Mouse (Mus musculus): ENCODE data around the gene Snx33. TPM values are rescaled to one million over a fixed set of nuclear protein-coding genes. Genes with fewer than 3 reads are reported as not detected.

Snx33 gene
- polyA plus RNA-seq, 1 experiment from 2014 or later, result 11.6 TPM

DNA sequence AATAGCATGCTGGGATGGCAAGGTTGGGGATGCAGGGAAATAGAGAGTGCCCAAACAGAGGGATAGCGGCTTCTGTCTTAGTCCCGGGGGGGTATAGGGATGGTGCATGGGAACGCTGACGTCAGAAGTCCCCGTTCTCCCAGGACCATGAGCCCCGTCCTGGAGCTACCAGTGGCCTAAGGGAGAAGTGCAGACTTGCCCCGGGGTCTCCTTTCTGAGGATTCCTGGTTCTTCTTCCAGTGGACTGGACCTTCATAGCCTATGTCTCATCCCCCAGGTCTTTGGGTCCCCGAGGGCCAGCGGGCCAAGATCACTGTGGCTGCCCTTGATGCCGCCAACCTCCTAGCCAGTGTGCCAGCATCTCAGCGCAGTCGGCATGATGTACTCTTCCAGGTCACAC lies 31.4 kb downstream of the Snx33 start:
- Histone ChIP-seq H3K9me3 (replicated peaks) (no peaks in the 10 kb centered on the region), H3K27ac (peak overlapping the region; percentile 43; the same call in 1 of the 2 replicates), H3K4me1 (peaks cover 47% of the 10 kb centered on the region), H3K4me3 (no peak overlapping the region), H3K27me3 (ENCODE audit: low read depth, poor library complexity, severe bottlenecking) (peaks cover 13% of the 10 kb centered on the region), H3K36me3 (no peaks in the 10 kb centered on the region)
- DNase-seq (ENCODE audit: low spot score), result no peak
- 92% methylated on average over 12 of the region's 12 CpGs for WGBS

DNA sequence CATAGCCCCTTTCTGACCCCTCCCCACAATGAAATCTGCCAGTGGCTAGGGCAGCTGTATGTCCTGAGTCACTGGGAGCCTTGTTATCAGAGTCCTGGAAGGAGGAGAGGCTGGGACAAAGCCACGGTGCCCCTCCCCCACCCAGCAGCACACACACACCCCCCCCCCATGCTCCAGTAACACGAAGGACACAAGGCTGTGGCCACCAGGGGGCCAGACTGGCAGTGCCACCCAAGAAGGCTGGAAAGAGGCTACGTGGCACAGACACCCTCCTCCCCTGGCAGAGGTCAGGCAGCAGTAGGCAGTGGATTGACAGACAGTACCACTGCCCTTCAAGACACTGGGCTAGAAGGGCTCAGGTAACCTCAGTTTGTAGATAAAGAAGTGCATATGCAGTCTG lies 34.2 kb downstream of the Snx33 start:
- Histone ChIP-seq H3K4me3 (no peak overlapping the region), H3K36me3 (no peaks in the 10 kb centered on the region), H3K9me3 (replicated peaks) (no peaks in the 10 kb centered on the region), H3K27me3 (ENCODE audit: low read depth, poor library complexity, severe bottlenecking) (peaks cover 25% of the 10 kb centered on the region), H3K27ac (peak overlapping the region; percentile 19), H3K4me1 (peaks cover 43% of the 10 kb centered on the region)
- no peak for DNase-seq (ENCODE audit: low spot score)
- WGBS, result 28% methylated on average over 3 of the region's 3 CpGs

DNA sequence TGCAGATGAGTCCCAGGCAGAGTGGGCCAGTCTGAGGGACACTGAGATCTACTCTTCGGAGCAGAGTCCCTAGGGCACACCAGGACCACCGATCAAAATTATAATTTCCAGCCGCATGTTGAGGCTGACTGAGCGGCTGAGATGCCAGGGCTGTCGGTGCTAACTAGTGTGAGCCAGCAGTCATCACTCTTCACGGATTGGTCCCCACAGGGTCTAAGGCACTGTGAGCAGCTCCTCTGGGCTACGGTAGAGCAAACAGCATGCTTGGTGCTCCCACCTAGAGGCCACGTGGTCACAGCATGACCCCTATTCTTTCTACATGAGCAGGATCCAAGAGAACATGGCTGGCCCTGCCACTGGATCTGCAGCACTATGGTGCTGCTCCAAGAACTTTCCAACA lies 34.9 kb downstream of the Snx33 start:
- WGBS, result 78% methylated on average over 8 of the region's 8 CpGs
- Histone ChIP-seq H3K27me3 (ENCODE audit: low read depth, poor library complexity, severe bottlenecking) (peaks cover 25% of the 10 kb centered on the region), H3K9me3 (replicated peaks) (no peaks in the 10 kb centered on the region), H3K27ac (peak overlapping the region; percentile 21), H3K4me3 (no peak overlapping the region), H3K4me1 (peaks cover 39% of the 10 kb centered on the region), H3K36me3 (peaks cover 3% of the 10 kb centered on the region; the same call in 1 of the 2 replicates)
- no peak for DNase-seq (ENCODE audit: low spot score)

DNA sequence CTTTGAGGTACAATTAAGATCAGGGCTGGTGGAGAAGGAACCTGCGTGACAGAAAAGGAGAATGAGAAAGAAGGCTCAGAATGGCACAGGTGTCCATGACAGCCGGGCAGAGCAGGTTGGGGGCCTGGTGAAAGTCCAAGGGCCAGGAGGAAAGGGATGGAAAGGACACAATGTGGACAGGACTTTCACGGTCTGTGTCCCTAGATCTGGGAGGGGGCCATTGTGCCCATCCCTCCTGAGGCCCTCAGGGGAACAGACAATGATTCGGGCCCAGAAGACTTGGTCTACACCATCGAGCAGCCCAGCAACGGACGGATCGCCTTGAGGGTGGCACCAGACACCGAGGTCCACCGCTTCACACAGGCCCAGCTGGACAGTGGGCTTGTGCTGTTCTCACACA lies 36.1 kb downstream of the Snx33 start:
- Histone ChIP-seq H3K9me3 (replicated peaks) (no peaks in the 10 kb centered on the region), H3K4me1 (peaks cover 28% of the 10 kb centered on the region), H3K27ac (no peak overlapping the region), H3K36me3 (peaks cover 15% of the 10 kb centered on the region; the same call in 1 of the 2 replicates), H3K4me3 (no peak overlapping the region), H3K27me3 (ENCODE audit: low read depth, poor library complexity, severe bottlenecking) (peaks cover 25% of the 10 kb centered on the region)
- WGBS, result 86% methylated on average over 10 of the region's 10 CpGs
- DNase-seq (ENCODE audit: low spot score), result no peak

DNA sequence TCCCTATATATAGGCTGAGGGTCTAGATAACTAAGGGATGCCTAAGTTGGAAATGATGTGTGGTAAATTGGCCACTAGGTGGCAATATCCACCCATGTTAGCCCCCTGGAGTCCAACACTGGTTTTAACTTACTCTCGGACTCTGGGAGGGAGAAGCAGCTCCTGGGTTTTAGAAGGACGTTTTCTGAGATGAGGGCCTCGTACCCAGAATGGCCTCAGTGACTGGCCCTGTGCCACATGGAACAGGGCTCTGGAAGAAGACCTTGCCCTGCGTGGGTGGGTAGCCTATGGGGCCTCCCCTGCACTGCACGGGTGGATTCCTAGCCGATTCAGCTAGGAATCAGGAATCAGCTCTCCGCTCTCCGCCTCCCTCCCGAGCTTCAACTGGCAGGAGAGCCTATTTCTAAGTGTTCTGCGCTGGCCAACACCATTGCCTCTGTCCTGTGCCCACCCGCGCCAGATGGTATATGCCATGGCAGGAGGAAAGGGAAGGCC lies 36.6 kb downstream of the Snx33 start:
- DNase-seq (ENCODE audit: low spot score), result peak; percentile 69
- 36% methylated on average over 12 of the region's 12 CpGs for WGBS
- Histone ChIP-seq H3K36me3 (peaks cover 20% of the 10 kb centered on the region; the same call in 1 of the 2 replicates), H3K4me3 (no peak overlapping the region), H3K4me1 (peaks cover 24% of the 10 kb centered on the region), H3K27me3 (ENCODE audit: low read depth, poor library complexity, severe bottlenecking) (peaks cover 25% of the 10 kb centered on the region), H3K9me3 (replicated peaks) (no peaks in the 10 kb centered on the region), H3K27ac (0 out of 2 replicates have a peak overlapping the region, but pooled peaks have one; percentile 19)

DNA sequence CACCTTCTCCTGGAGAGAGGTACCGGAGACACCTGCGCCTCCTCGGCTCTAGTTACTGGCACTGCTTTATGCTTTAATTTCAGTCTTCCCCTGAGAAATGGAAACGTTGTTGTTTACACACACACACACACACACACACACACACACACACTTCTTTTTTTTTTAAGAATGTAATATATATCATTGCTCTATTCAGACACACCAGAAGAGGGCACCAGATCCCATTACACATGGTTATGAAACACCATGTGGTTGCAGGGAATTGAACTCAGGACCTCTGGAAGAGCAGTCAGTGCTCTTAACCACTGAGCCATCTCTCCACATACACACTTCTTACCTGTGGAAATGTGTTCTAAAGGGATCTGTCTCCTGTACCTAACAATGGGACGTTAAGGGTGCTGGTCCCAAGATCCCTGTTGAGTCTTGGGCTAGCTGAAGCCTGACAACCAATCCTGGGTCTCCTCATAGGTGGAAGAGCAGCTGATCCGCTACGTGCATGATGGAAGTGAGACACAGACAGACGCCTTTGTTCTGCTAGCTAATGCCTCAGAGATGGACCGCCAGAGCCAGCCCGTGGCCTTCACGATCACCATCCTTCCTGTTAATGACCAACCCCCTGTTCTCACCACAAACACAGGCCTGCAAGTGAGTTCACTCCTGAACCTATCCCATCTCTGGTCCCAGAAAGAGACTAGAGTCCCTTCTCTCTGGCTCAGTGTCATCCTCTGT lies 37.5 kb downstream of the Snx33 start:
- Histone ChIP-seq H3K4me3 (no peak overlapping the region), H3K4me1 (peaks cover 24% of the 10 kb centered on the region), H3K9me3 (replicated peaks) (no peaks in the 10 kb centered on the region), H3K27me3 (ENCODE audit: low read depth, poor library complexity, severe bottlenecking) (peaks cover 25% of the 10 kb centered on the region), H3K36me3 (peaks cover 24% of the 10 kb centered on the region; the same call in 1 of the 2 replicates), H3K27ac (peak overlapping the region; percentile 37; the same call in 1 of the 2 replicates)
- no peak for DNase-seq (ENCODE audit: low spot score)
- WGBS, result 71% methylated on average over 11 of the region's 11 CpGs

DNA sequence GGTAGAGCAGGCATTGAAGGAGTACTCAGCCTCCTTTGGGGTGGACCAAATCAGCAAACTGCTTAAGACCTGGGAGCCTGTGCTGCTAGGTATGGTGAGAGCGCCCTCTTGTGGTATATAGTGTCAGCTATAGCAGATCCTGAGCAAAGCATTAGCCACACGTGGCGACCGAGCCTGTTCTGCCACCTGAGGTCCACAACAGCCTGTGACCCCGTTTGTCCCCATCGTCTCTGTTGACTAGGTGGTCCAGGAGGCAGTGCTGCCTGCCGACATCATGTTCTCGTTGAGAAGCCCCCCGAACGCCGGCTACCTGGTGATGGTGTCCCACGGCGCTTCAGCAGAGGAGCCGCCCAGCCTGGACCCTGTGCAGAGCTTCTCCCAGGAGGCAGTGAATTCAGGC lies 38.4 kb downstream of the Snx33 start:
- peaks cover 29% of the 10 kb centered on the region; the same call in 1 of the 2 replicates for H3K36me3 ChIP-seq
- 7% methylated on average over 14 of the region's 14 CpGs for WGBS

DNA sequence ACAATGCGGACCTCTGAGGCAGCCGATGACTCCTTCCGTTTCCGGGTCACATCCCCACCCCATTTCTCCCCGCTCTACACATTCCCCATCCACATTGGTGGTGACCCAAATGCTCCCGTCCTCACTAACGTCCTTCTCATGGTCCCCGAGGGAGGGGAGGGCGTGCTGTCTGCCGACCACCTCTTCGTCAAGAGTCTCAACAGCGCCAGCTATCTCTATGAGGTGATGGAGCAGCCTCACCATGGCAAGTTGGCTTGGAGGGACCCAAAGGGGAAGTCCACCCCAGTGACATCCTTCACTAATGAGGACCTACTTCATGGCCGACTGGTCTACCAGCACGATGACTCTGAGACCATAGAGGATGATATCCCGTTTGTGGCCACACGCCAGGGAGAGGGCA lies 40.6 kb downstream of the Snx33 start:
- DNase-seq (ENCODE audit: low spot score), result no peak
- WGBS, result 95% methylated on average over 16 of the region's 16 CpGs
- H3K9me3 ChIP-seq (replicated peaks), result no peaks in the 10 kb centered on the region
- peaks cover 18% of the 10 kb centered on the region for H3K4me1 ChIP-seq
- H3K4me3 ChIP-seq, result no peak overlapping the region
- peaks cover 20% of the 10 kb centered on the region for H3K27me3 ChIP-seq (ENCODE audit: low read depth, poor library complexity, severe bottlenecking)
- no peak overlapping the region for H3K27ac ChIP-seq
- H3K36me3 ChIP-seq, result peaks cover 29% of the 10 kb centered on the region; the same call in 1 of the 2 replicates

More for the DNA sequence above, 38.4 kb downstream of the Snx33 start:
- Histone ChIP-seq H3K9me3 (replicated peaks) (no peaks in the 10 kb centered on the region), H3K27me3 (ENCODE audit: low read depth, poor library complexity, severe bottlenecking) (peaks cover 25% of the 10 kb centered on the region), H3K4me3 (peak overlapping the region; percentile 40), H3K4me1 (peaks cover 24% of the 10 kb centered on the region), H3K27ac (peak overlapping the region; percentile 37; the same call in 1 of the 2 replicates)
- DNase-seq (ENCODE audit: low spot score), result peak; percentile 82

DNA sequence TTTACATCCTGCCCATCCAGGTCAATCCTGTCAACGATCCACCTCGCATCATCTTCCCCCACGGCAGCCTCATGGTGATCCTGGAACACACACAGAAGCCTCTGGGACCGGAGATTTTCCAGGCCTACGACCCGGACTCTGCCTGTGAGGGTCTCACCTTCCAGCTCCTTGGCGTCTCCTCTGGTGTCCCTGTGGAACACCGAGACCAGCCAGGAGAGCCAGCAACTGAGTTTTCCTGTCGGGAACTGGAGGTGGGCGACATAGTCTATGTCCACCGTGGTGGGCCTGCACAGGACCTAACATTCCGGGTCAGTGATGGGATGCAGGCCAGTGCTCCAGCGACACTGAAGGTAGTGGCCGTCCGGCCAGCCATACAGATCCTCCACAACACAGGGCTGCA lies 41.6 kb downstream of the Snx33 start:
- Histone ChIP-seq H3K4me3 (no peak overlapping the region), H3K27ac (no peak overlapping the region), H3K9me3 (replicated peaks) (no peaks in the 10 kb centered on the region), H3K36me3 (peaks cover 29% of the 10 kb centered on the region; the same call in 1 of the 2 replicates), H3K27me3 (ENCODE audit: low read depth, poor library complexity, severe bottlenecking) (peaks cover 12% of the 10 kb centered on the region; the same call in 1 of the 2 replicates), H3K4me1 (peaks cover 25% of the 10 kb centered on the region)
- no peak for DNase-seq (ENCODE audit: low spot score)
- 93% methylated on average over 15 of the region's 15 CpGs for WGBS

DNA sequence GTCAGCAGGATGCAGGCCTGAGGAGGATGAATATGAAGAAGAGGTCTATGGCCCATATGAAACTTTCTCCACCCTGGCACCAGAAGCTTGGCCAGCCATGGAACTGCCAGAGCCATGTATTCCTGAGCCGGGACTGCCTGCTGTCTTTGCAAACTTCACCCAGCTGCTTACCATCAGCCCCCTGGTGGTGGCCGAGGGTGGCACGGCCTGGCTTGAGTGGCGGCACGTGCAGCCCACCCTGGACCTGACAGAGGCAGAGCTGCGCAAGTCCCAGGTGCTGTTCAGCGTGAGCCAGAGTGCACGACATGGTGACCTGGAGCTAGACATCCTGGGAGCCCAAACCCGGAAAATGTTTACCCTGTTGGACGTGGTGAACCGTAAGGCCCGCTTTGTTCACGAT lies 42.1 kb downstream of the Snx33 start:
- peak; percentile 78 for DNase-seq (ENCODE audit: low spot score)
- 61% methylated on average over 13 of the region's 13 CpGs for WGBS
- Histone ChIP-seq H3K4me1 (peaks cover 28% of the 10 kb centered on the region), H3K36me3 (peaks cover 29% of the 10 kb centered on the region; the same call in 1 of the 2 replicates), H3K9me3 (replicated peaks) (no peaks in the 10 kb centered on the region), H3K27ac (no peak overlapping the region), H3K4me3 (no peak overlapping the region), H3K27me3 (ENCODE audit: low read depth, poor library complexity, severe bottlenecking) (peaks cover 12% of the 10 kb centered on the region; the same call in 1 of the 2 replicates)

DNA sequence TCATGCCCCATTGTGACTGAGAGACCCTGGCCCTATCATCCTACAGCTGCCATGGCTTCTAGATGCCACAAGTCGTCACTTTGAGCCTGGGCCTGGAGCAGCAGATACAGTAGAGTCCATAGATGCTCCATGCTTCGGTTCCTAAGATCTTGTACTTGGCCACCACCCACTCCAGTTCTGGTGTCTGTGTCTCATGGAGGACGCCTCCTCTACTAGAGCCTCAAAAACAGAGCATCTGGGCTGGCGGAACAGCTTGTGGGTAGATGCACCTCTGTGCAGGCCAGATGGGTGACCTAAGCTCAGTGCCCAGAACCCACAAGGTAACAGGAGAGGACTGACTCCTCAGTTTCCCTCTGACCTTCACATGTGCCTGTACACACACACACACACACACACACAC lies 43.8 kb downstream of the Snx33 start:
- Histone ChIP-seq H3K4me1 (peaks cover 34% of the 10 kb centered on the region), H3K4me3 (no peak overlapping the region), H3K27ac (no peak overlapping the region), H3K9me3 (replicated peaks) (no peaks in the 10 kb centered on the region), H3K36me3 (peaks cover 29% of the 10 kb centered on the region; the same call in 1 of the 2 replicates), H3K27me3 (ENCODE audit: low read depth, poor library complexity, severe bottlenecking) (peaks cover 4% of the 10 kb centered on the region; the same call in 1 of the 2 replicates)
- 92% methylated on average over 4 of the region's 4 CpGs for WGBS
- no peak for DNase-seq (ENCODE audit: low spot score)

DNA sequence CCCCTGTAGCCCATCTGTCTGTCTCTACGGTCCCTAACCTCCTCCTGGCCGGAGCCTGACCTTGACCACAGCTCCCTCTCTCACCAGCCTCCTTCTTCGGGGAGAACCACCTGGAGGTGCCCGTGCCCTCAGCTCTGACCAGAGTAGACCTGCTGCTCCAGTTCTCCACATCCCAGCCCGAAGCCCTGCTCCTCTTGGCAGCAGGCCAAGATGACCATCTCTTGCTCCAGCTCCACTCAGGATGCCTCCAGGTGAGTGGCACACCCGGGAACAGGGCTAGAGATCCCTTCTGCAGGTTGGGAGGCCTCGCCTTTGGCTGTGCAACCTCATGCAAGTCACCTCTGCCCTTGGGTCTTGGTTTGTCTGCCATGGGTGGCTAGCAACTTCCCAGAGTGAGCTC lies 44.7 kb downstream of the Snx33 start:
- DNase-seq (ENCODE audit: low spot score), result no peak
- Histone ChIP-seq H3K4me3 (no peak overlapping the region), H3K4me1 (peaks cover 34% of the 10 kb centered on the region), H3K27me3 (ENCODE audit: low read depth, poor library complexity, severe bottlenecking) (peaks cover 4% of the 10 kb centered on the region; the same call in 1 of the 2 replicates), H3K9me3 (replicated peaks) (no peaks in the 10 kb centered on the region), H3K36me3 (peaks cover 28% of the 10 kb centered on the region; the same call in 1 of the 2 replicates), H3K27ac (no peak overlapping the region; the same call in 1 of the 2 replicates)
- WGBS, result 91% methylated on average over 7 of the region's 7 CpGs

DNA sequence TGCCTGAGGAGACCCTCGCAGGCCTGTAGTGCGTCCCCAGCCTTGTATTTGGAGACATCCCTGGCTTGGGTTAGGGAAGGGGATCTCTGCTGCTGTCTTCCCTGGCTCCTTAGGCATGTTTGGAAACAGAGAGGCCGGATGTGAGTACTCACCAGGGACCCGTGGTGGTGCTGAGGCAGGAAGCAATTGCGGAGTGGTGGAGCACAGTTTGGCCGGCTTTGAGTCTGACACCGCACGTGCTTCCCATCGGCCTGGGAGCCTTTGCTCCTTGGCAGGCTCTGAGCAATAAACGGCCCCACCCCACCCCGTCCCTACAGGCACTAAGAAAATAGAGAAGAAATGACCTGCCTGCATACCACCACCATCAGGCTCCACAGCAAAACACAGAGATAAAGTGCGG lies 45.4 kb downstream of the Snx33 start:
- Histone ChIP-seq H3K4me1 (peaks cover 34% of the 10 kb centered on the region), H3K4me3 (no peak overlapping the region), H3K36me3 (peaks cover 22% of the 10 kb centered on the region; the same call in 1 of the 2 replicates), H3K27ac (peak overlapping the region; percentile 83), H3K9me3 (replicated peaks) (no peaks in the 10 kb centered on the region), H3K27me3 (ENCODE audit: low read depth, poor library complexity, severe bottlenecking) (peaks cover 4% of the 10 kb centered on the region; the same call in 1 of the 2 replicates)
- WGBS, result 65% methylated on average over 12 of the region's 12 CpGs
- no peak for DNase-seq (ENCODE audit: low spot score)

Measured in limb, embryonic 10.5 days (tissue).